Mouse (Mus musculus): Measurements from ENCODE around the gene Cstad. TPM values are rescaled to one million over a fixed set of nuclear protein-coding genes. Genes with fewer than 3 reads are reported as not detected.

Cstad gene
- polyA plus RNA-seq, 1 experiment from 2014 or later, result 1.3 TPM

DNA sequence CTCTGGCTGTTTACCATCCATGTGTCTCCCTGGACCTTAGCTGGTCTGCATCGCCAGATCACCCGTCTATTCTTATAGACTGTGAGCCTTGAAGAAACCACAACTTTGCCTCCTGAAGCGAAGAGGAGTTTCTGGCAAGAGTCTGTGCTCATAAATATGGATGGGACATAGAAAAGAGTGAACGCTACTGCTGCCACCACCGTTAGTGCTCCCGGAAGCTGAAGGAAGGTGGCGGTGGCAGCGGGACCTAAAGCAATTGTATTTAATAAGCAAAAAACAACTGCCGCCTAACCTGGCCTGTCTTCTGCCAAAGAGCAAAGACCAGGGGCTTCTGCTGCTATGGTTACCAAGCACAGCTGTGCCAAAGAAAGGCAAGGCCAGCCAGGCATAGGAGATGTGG is 59.3 kb downstream of the Cstad start:
- Histone ChIP-seq H3K79me2 (ENCODE audit: inconsistent target) (no peaks in the 10 kb centered on the region), H3K36me3 (ENCODE audit: inconsistent target) (no peaks in the 10 kb centered on the region), H3K4me3 (ENCODE audit: inconsistent target) (no peak overlapping the region), H3K27ac (no peak overlapping the region)
- 93% methylated on average over 9 of the region's 9 CpGs for WGBS (ENCODE audit: missing documents)

DNA sequence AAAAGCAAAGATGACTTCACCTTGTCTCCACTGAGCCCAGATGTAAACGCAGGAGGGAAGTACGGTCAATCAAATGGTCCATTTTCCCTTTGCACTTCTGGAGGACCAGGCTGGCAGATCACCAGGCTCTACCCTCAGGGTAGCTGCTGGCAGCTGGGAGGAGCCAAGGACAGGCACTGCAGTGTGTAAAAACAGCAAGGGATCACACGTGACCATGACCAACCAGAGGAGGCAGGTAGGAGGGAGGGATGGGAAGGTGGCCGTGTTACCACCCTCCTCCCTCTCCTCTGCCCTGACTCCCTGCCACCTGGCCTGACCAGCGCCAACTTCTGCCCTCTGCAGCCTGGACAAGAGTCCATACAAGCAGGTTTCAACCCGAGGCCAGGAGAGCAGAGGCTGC is 59.7 kb downstream of the Cstad start:
- WGBS (ENCODE audit: missing documents), result 88% methylated on average over 6 of the region's 6 CpGs
- H3K36me3 ChIP-seq (ENCODE audit: inconsistent target), result no peaks in the 10 kb centered on the region
- H3K79me2 ChIP-seq (ENCODE audit: inconsistent target), result no peaks in the 10 kb centered on the region
- no peak overlapping the region for H3K27ac ChIP-seq
- H3K4me3 ChIP-seq (ENCODE audit: inconsistent target), result no peak overlapping the region

DNA sequence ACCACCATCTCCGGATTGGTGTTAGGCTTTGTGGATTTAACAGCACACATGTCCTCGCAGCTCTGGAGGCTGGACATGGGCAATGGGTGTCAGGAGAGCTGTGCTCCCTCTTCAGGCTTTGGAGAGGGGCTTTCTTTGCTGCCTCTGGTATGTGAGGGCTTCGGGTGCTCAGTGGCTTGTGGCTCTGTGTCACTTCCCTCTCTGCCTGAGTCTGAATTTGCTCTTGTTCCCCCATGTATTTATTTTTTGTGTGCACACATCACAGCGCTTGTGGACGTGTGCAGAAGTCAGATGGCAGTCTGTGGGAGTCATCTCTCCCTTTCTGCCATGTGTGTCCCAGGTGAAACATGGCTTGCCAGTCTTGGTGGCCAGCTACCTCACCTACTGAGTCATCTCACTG is 60.9 kb downstream of the Cstad start:
- Histone ChIP-seq H3K27ac (no peak overlapping the region), H3K36me3 (ENCODE audit: inconsistent target) (no peaks in the 10 kb centered on the region), H3K4me3 (ENCODE audit: inconsistent target) (no peak overlapping the region), H3K79me2 (ENCODE audit: inconsistent target) (no peaks in the 10 kb centered on the region)
- 53% methylated on average over 5 of the region's 5 CpGs for WGBS (ENCODE audit: missing documents)

DNA sequence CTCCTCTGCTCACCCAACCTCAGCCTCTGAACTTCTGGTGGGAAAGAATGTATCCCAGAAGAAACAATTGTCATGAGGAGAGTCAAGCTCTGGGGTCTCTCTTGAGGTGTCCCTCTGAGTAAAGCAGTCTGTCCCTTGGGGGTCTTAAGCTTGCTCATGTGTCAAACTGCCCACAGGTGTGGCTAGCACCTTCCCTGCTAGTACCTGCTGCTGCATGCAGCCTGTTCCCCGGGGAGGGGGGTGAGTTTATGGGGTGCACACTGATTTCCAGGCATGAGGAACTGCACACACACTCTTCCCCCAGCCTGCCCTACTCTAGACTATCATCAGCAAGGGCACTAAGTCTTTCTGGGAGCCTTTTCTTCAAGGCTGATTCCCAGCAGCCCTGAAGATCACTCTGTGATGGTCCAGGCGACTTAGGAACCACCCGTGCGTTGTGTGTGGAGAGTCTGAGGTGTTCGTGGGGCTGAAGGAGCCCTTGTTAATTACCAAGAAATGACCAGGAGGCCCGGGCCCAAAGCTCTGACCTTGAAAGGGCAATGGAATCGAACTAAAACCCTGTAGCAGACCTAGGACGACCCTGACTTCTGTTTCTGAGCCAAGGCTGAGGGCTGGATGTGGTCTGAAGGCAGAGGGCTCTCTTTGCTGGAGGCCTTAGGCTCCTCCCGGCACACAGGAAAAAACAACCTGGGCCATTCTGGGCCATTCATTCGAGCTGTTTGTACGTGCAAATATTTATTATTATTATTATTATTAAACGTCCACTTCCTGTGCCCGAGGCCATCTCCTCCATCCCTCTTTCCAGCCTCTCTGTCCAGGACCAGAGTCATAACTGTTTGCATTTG is 62.1 kb downstream of the Cstad start:
- no peaks in the 10 kb centered on the region for H3K36me3 ChIP-seq (ENCODE audit: inconsistent target)
- no peaks in the 10 kb centered on the region for H3K79me2 ChIP-seq (ENCODE audit: inconsistent target)
- H3K27ac ChIP-seq, result peak overlapping the region; percentile 99
- WGBS (ENCODE audit: missing documents), result 69% methylated on average over 13 of the region's 13 CpGs
- no peak overlapping the region for H3K4me3 ChIP-seq (ENCODE audit: inconsistent target)

DNA sequence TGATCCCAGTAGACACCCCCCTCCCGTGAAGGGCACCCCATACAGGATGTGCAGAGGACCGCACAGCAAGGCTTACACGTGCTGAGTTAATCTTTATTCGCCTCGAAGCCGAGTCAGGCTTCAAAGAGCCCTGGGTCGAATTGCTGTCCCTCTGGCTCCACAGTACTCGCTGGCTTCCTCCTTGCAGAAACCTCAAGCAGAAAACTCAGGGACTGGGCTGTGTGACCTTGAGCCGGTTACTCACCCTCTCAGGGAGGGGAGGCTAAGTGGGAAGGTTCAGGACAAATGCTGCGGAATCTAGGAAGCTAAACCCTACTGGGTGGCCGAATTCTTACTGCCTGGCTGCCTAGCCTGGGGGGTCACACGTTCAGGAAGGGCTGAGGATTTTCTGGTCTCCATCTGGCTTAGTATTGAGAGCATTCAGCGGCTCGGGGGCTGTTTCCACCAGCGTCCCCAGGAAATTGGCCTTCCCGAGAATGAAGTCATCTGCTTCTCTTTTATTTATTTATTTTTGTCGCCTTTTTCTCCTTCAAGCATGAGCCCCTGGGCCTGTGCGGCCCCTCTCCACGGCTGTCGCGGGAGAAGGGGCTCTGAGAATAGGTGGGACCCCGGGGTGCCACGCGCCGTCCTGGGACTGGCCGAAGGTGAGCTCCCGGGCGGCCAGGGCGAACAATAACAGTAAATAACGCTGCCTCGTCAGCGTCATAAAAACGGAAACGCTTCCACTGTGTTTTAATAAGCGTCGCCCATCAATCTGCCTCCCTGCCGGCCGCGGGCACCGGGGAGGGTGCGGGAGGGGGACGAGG is 63.0 kb downstream of the Cstad start:
- WGBS (ENCODE audit: missing documents), result 5% methylated on average over 42 of the region's 42 CpGs
- peak overlapping the region; percentile 99 for H3K27ac ChIP-seq
- no peak overlapping the region for H3K4me3 ChIP-seq (ENCODE audit: inconsistent target)
- H3K79me2 ChIP-seq (ENCODE audit: inconsistent target), result no peaks in the 10 kb centered on the region
- no peaks in the 10 kb centered on the region for H3K36me3 ChIP-seq (ENCODE audit: inconsistent target)

DNA sequence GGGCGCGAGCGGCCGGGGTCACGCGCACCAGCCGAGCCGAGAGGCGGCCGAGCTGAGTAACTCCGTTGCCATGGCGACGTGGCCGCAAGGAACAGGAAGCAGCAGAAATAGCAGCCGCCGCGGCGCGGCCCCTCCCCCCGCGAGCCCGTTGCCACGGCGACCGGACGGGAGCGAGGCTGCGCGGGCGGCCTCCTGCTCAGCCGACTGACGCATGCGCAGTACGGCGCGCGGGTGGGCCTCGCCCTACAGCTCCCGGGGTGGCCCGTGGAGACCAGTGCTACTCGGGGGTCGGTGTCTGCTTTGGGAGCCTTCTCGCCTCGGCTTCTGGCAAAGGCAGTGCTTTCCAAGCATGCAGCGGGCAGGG is 63.6 kb downstream of the Cstad start:
- Histone ChIP-seq H3K79me2 (ENCODE audit: inconsistent target) (no peaks in the 10 kb centered on the region), H3K4me3 (ENCODE audit: inconsistent target) (peak overlapping the region; percentile 22; the same call in 1 of the 2 replicates), H3K27ac (peak overlapping the region; percentile 99), H3K36me3 (ENCODE audit: inconsistent target) (no peaks in the 10 kb centered on the region)
- 2% methylated on average over 40 of the region's 45 CpGs for WGBS (ENCODE audit: missing documents)

Other genes starting within 250 kb of the Cstad start
- gene Sh3glb2, start 235.7 kb upstream of the Cstad start, polyA plus RNA-seq (2018), result 24.8 to 34.0 TPM (median 33.1 TPM) in 3 replicates
- gene Miga2, start 230.8 kb upstream of the Cstad start, polyA plus RNA-seq (2018), result 2.4 to 7.5 TPM (median 4.1 TPM) in 3 replicates
- gene Dolpp1, start 202.8 kb upstream of the Cstad start, polyA plus RNA-seq (2018), result 18.7 to 21.3 TPM (median 18.7 TPM) in 3 replicates
- gene Crat, start 179.2 kb upstream of the Cstad start, polyA plus RNA-seq (2018), result 37.2 to 68.4 TPM (median 59.5 TPM) in 3 replicates
- gene Ptpa, start 179.0 kb upstream of the Cstad start, polyA plus RNA-seq (2018), result 54.9 to 121 TPM (median 116 TPM) in 3 replicates
- gene Ier5l, start 120.8 kb upstream of the Cstad start, polyA plus RNA-seq (2018), result 2.4 to 6.5 TPM (median 4.4 TPM) in 3 replicates
- gene 1700001O22Rik, start 208.6 kb downstream of the Cstad start, polyA plus RNA-seq (2018), result not detected in 3 replicates
- gene Ntmt1, start 212.8 kb downstream of the Cstad start, polyA plus RNA-seq (2018), result 3.4 to 13.7 TPM (median 9.8 TPM) in 3 replicates
- 20.4 to 25.2 TPM (median 23.8 TPM) in 3 replicates for gene Asb6, start 235.3 kb downstream of the Cstad start, polyA plus RNA-seq (2018)
- gene Prrx2, start 239.9 kb downstream of the Cstad start, polyA plus RNA-seq (2018), result not detected in 3 replicates

Data from macrophage (primary cell).